Mouse (Mus musculus) T-cell, adult 2 months (primary cell): ENCODE results near the gene Zbtb17.

Experiments
- DNase-seq: peaks from one replicate; pipeline ENCODE4 v3.0.0; 2022; ENCODE audit warnings: low spot score

Zbtb17 gene

GRCm38 (mm10) chr4:141426796-141427745, 17.4 kb upstream of the Zbtb17 start:
- DNase-seq = no peak

GRCm38 (mm10) chr4:141427921-141428320, 16.5 kb upstream of the Zbtb17 start:
- DNase-seq = no peak

DNA sequence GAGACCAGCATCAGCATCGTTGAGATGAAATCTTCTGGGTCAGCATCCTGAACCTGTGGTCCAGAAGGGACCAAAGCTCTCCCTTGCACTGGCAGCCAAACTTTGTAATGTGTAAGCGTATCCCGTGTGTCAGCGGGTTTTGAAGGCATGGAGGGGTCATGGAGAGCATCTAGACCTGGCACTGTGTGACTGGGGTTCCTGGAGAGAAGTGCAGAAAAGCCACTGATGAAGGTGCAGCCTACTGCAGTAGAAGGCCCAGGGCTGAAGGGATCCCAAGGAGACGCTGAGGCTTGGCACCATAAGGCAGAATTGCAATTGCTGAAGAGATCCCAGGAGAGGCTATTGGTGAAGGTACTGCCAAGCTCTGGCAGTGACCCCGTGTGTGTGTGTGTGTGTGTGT, 15.1 kb upstream of the Zbtb17 start:
- no peak for DNase-seq

- no peak for DNase-seq
Measured at GRCm38 (mm10) chr4:141429847-141430246, 14.6 kb upstream of the Zbtb17 start.

DNA sequence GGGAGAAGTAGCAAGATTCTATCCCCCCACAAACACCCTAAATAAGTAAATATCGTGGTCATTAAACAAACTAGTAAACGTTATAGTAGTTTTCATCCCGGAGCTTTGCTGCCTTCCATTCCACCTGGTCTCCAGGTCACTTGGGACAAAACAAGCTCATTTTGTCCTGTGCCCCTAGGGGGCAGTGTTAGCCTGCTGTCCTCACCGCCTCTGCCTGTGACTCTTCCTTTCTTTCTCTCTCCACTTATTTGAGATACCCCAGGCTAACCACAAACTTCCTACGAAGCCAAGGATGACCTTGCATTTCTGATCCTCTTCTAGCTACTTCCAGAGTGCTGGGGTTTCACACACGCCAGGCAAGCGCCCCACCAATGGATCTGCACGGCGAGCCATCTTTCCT, 13.5 kb upstream of the Zbtb17 start:
- peak; percentile 67 for DNase-seq

- DNase-seq = no peak
Measured at GRCm38 (mm10) chr4:141432666-141433065, 11.8 kb upstream of the Zbtb17 start.

DNA sequence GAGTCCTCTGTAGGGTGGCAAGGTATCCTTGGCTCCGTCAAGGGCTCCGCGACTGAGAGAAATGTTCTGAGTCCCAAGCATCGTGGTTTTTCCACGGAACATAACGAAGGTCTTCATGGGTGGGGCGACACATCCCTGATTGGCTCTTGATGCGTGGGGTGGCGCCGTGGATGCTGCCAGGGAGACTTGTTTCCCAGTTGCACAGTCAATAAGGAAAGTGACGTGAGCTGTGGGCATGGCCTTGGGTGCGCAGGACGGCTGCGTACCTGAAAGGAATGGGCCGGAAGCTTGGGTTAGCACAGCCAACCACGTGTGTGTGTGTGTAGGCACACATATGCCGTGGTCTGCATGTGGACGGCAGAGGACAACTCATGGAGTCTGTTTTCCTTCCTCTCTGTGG, 11.3 kb upstream of the Zbtb17 start:
- no peak for DNase-seq

DNA sequence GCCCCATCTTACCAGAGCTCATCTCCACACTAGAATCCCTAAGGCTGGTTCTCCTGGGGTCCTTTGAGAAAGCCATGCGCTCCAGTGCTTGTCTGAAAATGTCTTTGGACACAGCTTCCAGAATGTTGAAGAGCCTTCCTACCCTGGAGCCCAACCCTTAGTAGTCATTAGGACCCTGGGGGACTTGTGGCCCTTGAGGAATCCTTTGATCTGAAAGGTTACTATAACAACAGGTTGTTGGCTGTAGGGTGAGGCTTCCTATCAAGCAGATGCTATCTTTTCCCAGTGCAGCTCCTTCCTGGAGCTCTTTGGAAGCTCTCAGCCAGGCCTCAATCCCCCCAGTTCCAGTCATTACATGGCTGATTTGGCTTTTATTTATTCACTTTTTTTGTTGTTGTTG, 8.5 kb upstream of the Zbtb17 start, which contains the start of gene Srarp:
Srarp (minus strand) TSS at position 132 of the 400 bp plus-strand sequence.
- DNase-seq = no peak

GRCm38 (mm10) chr4:141439083-141439803, 5.2 kb upstream of the Zbtb17 start:
- DNase-seq = no peak

DNA sequence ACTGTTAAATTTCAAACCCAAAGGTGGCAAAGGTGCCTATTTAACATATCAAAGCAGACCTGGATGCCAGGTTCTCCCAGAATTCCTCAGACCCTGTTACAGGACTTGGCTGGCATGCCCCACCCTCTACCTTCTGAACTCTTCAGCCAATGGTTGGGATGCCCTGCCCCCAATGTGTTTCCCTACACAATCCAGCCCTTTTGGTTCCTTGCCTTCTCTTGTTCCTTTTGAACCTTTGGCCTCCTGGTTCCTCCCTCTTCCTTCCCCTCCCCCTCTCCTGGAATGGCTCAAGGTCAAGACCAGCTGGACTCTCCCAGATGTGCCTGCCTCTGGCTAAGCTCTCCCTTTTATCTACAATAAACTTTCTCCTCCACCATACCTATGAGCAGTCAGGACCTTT, 3.6 kb upstream of the Zbtb17 start:
- DNase-seq = no peak

DNA sequence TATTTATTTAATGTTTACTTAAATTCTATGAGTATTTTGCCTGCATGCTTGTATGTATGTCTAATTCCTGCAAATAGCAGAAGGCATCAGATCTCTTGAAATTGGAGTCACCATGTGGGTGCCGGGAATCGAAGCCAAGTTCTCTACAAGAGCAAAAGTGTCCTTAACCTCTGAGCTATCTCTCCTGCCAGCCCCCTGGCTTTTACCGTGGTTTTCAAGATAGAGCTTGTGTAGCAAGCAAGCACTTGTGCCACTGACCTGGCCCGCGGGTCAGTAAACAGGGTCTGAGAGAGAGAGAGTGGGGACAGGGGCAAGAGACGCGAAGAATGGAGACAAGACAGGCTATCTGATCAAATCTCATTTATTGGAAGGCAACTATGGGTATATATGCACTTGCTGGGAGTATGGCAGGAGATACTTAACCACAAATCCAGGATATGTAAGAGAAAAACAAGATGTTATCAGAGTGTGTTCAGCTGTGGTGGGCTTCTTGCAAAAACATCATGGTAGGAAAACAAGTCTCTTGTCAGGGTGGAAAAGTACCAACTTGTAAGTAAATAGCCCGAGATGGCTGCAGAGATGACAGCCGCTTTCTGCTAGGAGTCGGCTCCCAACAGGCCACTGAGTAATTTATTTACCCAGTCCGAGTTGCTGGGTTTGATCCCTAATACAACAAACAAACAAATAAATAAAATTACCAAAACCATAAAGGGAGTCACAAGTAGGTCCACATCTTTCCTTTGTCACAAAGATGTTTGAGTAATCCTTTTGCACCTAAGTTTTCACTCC, 619 bp upstream of the Zbtb17 start:
- no peak for DNase-seq

DNA sequence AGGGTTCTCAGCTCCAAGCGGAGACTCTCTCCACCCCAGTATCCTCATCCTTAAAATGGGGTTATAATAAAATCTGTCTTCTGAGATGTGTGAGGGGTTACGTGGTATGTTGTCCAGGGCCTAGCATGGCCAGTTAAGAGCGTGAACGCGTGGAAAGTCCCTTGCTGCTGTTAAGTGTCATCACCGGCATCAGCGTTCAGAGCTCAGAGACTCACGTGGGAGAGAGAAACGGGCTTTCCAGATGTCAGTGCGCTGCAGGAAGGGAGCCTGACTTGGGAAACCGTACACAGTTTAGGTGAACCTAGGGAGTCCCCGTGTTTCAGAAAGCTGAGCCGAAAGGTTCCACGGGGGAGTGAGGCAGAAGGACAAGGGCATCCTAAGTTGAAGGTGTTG, 870 bp downstream of the Zbtb17 start:
- DNase-seq = peak; percentile 46

GRCm38 (mm10) chr4:141446211-141446610, 1.8 kb downstream of the Zbtb17 start:
- no peak for DNase-seq

GRCm38 (mm10) chr4:141451251-141451650, 6.8 kb downstream of the Zbtb17 start:
- no peak for DNase-seq

- DNase-seq = no peak
Measured at GRCm38 (mm10) chr4:141451916-141452450, 7.5 kb downstream of the Zbtb17 start.

GRCm38 (mm10) chr4:141454581-141455350, 10.3 kb downstream of the Zbtb17 start:
- DNase-seq = peak; percentile 82

GRCm38 (mm10) chr4:141455526-141455925, 11.1 kb downstream of the Zbtb17 start:
- no peak for DNase-seq

DNA sequence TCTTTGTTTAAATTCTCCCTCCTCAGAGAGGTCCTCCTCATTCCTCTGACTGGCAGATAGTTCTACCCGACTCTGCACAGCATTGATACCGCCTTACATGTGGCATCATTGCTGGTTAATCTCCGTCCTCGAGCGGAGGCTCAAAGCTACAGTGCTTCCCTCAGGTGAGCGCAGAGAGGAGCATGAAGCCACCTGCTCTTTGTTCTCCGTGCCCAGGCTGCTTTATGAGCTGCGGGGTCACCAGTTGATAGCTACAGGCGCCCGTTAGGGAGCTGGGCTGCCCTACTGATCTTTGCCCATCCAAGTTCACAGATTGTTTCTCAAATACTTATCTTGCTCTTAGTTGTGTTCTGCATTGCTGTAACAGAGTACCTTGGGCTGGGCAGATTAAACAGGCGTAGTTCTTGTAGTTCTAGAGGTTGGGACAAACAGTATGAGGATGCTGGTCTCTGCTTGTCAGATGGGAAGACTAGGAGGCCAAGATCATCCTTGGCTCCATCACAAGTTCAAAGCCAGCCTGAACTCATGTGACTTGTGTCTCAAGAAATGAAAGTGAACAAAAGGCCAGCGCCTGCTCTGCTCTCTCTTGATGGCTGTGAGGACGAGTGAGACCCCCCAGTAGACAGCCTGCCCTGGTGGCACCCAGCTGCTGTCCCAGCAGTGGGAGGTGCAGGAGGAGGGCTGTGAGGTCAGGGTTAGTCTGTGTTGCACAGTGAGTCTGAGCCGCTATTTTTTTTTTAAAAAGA, 11.9 kb downstream of the Zbtb17 start:
- DNase-seq = no peak

DNA sequence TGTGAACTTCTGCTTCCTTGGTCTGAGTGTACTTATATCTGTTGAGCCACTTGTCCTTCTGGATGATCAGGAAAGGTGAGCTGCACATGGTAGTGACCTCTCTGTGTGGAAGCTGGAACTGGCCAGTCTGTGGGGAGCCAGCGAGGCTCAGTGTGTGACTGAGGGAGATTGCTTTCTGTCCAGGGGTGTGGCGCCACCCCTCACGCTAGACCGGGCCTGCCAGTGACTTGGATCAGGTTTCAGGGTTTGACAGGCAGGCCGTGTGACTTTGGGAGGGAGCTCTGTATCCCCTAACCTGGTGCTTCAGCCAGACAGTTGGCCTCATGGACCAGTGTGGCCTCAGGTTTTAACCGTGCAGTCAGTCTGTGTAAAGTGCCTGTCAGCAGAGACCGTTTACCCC, 13.8 kb downstream of the Zbtb17 start:
- no peak for DNase-seq

DNA sequence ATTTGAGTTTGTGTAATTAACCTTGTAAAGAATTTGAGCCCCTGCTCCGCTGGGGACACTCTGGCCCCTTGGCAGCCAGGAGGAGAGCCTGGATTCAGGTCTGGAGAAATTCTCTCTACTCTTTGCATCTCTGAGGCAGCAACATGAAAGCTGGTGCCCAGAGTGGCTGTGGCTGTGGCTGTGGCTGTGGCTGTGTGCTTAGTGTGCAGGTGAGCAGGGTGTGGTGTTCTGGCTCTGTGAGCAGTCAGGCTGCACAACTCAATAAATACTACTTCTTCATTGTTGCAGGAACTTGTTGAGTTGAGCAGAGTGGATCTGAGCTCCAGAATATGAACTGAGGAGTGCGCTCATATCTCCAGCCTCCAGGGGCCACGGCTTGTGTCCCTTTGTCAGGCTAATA, 14.4 kb downstream of the Zbtb17 start:
- DNase-seq = no peak

DNA sequence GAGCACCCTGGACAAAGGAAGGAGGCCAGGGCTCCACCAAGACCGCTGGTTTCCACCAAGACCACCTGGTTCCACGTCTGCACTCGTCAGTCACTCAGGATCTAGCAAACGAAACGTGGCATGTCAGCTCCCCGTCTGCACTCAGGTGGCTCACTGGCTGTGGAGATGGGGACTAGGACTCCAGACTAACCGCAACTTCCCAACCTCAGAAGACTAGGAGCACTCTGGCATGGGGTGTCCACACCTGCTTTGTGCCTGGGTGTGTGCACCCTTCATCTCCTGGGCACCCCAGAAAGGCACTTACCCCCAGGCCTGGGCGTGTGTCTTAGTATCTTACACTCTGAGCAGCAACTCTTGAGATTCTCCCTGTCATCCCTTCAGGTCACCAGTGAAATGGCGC, 15.3 kb downstream of the Zbtb17 start:
- no peak for DNase-seq
